Mouse (Mus musculus) ES-E14 (cell line): Measurements from ENCODE around the gene C1qc.

Source experiments
- HCFC1 ChIP-seq: IDR thresholded peaks from 2 replicates; pipeline ENCODE4 v1.6.1; 2012; ENCODE audit warnings: low read length, inconsistent platforms, borderline replicate concordance; ENCODE audit not compliant: insufficient read depth
- MAFK ChIP-seq: IDR thresholded peaks from 2 replicates; pipeline ENCODE4 v1.6.1; 2014; ENCODE audit warnings: mild to moderate bottlenecking, low read depth, low read length, inconsistent platforms; ENCODE audit not compliant: insufficient read depth
- ZC3H11A ChIP-seq: IDR thresholded peaks from 2 replicates; pipeline ENCODE4 v1.6.1; 2012; ENCODE audit warnings: low read depth, mild to moderate bottlenecking, inconsistent platforms, low read length, borderline replicate concordance
- ZNF384 ChIP-seq: IDR thresholded peaks from 2 replicates; pipeline ENCODE4 v1.6.1; 2012; ENCODE audit warnings: low read depth, low read length, inconsistent platforms

GRCm38 (mm10) chr4:136878601-136879000, 14.3 kb downstream of the C1qc start:
- TF ChIP-seq MAFK (no peak), HCFC1 (no peak), ZC3H11A (no peak), ZNF384 (no peak)
